Mouse (Mus musculus) heart, adult 10 weeks (tissue): ENCODE data around the gene Mdh2. TPM values are rescaled to one million over a fixed set of nuclear protein-coding genes. Genes with fewer than 3 reads are reported as not detected.

Experiments
- polyA plus RNA-seq: library from polyadenylated mRNA; stranded (reverse); fragments of 350-450 nt; fragmentation: Illumina TruSeq; extraction: RNeasy Lipid Tissue Mini Kit (QIAGEN cat#74804); gene quantifications from one replicate; pipeline ENCODE4 v1.2.3, GENCODE M21; 2014; ENCODE audit warnings: low read depth, low replicate concordance

The Mdh2 gene
- 1,891 TPM for polyA plus RNA-seq

DNA sequence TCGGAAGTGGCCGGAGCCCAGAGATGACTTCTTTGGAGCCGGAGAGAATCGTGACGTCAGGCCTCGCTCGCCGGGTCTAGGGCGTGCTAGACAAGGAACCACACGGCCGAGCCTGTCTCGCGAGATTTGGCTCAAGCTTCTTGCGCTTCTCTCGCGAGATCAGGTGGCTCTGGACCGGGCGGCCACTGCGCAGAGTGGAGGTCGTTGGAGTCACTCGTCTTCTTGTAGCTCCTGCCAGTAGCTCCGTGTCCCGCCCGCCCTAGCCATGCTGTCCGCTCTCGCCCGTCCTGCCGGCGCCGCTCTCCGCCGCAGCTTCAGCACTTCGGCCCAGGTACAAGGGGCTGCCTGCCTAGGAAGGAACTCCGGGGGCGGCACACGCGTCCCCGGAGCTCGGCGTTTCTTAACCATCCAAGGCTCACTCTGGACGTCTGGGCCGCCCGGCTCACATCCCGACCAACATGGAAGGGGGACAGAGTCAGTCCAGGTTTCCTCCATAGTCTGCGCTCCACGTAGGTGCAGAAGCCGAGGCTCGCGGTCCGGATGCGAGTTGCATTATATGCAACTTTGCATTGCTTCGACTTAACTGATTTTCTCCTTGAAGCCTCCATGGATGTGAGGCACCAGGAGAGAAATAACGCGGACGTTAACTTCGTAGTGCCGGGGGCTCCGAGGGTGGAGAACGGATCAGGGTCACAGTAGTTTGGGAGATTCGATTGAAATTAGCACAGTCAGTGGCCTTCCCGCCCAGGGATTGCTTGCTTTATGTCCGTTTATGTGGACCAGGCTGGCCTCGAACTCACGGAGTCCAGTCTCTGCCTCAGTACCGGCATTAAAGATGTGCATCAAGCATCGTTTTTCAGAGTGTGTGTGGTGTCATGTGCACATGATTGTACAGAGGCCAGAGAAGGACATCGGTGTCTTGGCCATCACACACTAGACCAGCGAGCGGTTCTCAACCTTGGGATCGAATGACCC is at the start of gene Mdh2:
Gene Mdh2 (plus strand): TSS at position 10 of the 975 bp plus-strand sequence.

DNA sequence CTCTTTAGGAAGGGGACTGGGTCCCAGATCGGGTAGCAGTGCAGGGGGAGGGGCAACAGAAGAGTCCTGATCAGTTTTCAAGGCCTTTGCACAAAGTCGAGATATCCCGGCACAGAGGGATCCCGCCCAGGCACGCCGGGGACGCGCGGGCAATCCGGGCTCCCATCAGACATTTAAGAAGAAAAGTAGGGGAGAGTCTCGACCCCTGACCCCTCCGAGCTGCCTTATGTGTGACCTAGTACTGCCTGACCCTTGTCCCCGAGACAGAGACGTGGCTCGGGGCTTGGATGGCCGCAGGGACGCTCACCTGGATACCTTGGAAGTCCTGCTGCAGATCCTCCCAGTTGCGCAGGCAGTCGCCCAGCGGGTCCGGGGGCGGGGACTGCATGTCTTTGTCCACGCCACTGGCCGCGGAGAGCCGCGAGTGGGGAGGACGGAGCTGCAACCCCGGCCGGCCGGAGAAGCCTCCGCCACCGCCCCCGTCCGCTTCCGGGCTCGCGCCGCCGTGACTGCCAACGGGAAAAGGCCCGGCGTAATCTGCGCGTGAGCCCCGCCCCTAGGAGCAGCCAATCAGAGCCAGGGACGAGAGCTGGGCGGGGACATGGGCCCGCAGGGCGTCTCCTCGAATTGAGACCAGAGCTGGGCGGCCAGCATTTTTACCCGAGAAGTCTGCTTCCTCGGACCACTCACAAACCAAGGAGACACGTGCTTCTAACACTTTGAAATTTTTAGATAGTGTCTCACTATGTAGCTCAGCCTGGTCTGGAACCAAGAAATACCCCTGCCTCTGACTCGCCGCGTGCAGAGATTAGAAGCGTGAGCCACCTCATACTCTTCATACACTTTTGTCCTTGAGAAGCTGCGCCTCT is 34.3 kb upstream of the Mdh2 start, which contains the start of gene Tmem120a:
Gene Tmem120a (minus strand): TSS at position 708 of the 869 bp plus-strand sequence.

DNA sequence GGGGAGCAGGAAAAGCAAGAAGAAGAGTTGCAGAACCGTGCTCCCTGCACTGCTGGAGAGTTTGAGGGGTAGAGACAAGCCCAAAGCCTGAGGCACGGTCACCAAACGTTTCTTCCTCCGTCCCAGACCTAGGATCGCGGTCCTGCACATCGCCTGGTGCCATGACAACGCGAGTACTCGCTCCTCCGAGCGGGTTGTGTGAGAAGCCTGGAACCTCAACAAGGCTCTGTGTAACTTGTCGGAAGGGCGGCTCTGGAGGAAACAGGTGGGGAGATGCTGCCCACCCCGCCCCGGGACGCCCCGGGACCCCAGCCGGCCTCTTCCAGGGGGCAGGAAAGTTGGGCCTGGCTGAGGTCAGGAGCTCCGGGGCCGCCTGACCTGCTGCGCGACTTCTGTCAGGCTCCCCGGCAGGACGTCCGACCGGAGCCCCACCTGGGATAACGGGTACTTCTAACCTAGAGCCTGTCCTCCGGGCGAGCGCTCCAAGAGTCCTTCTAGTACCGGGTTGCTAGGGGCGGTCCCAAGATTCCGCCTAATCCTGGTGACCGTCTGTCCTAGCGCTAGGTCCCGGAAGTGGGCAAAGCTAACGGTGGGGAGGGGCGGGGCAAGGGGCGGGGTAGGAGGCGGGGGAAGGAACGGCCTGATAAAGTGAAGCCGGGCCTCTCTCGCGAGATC is 347 bp upstream of the Mdh2 start, which contains the start of gene Styxl1:
Gene Styxl1 (minus strand): TSS at position 590 of the 675 bp plus-strand sequence.

GRCm38 (mm10) chr5:135806555-135807262 is 28.4 kb downstream of the Mdh2 start, which contains the start of gene Srrm3:
Srrm3 (plus strand) TSS chr5:135806890.

Other genes starting within 250 kb of the Mdh2 start
- gene Hip1, start 233.4 kb upstream of the Mdh2 start, polyA plus RNA-seq = 21.3 TPM
- not detected for gene Ccl26, start 214.9 kb upstream of the Mdh2 start, polyA plus RNA-seq
- gene Ccl24, start 205.4 kb upstream of the Mdh2 start, polyA plus RNA-seq = 3.9 TPM
- 12.3 TPM for gene Rhbdd2, start 145.9 kb upstream of the Mdh2 start, polyA plus RNA-seq
- gene Por, start 108.4 kb upstream of the Mdh2 start, polyA plus RNA-seq = 41.4 TPM
- gene Tmem120a, start 34.0 kb upstream of the Mdh2 start, polyA plus RNA-seq = 18.0 TPM
- not detected for gene Styxl1, start 95 bp upstream of the Mdh2 start, polyA plus RNA-seq
- gene Srrm3, start 28.4 kb downstream of the Mdh2 start, polyA plus RNA-seq = not detected
- 407 TPM for gene Hspb1, start 109.4 kb downstream of the Mdh2 start, polyA plus RNA-seq
- 147 TPM for gene Ywhag, start 156.1 kb downstream of the Mdh2 start, polyA plus RNA-seq
- 1.9 TPM for gene Ssc4d, start 196.1 kb downstream of the Mdh2 start, polyA plus RNA-seq
- gene Zp3, start 201.6 kb downstream of the Mdh2 start, polyA plus RNA-seq = not detected
- gene Dtx2, start 216.3 kb downstream of the Mdh2 start, polyA plus RNA-seq = 6.9 TPM